Mouse (Mus musculus): ENCODE data around the gene Bloc1s1. TPM values are rescaled to one million over a fixed set of nuclear protein-coding genes. Genes with fewer than 3 reads are reported as not detected.

Gene Bloc1s1
- total and polyA plus RNA-seq, 3 experiments: 45.1 to 70.6 TPM; not detected in 1

- Histone ChIP-seq H3K27me3 (ENCODE audit: control insufficient read depth in 1 of 2, insufficient read depth in 2 of 2, low read length in 2 of 2) (peaks cover 2 to 8% of the 10 kb centered on the region in 2 experiments; a peak in 3 of 4 replicates), H3K36me3 (ENCODE audit: control insufficient read depth in 1 of 2, insufficient read depth in 2 of 2, low read length in 2 of 2) (no peaks in the 10 kb centered on the region), H3K9ac (ENCODE audit: control insufficient read depth, low read depth, low read length, poor library complexity, severe bottlenecking) (no peak overlapping the region), H3K27ac (ENCODE audit: control insufficient read depth, low read depth, low read length) (no peak overlapping the region), H3K79me2 (ENCODE audit: control insufficient read depth, insufficient read depth, low read length, poor library complexity) (no peaks in the 10 kb centered on the region), H3K4me3 (ENCODE audit: control insufficient read depth in 1 of 2, insufficient read depth in 1 of 2, low read depth in 2 of 2, low read length in 2 of 2) (no peak overlapping the region), H3K4me1 (ENCODE audit: control insufficient read depth in 1 of 2, insufficient read depth in 2 of 2, low read length in 2 of 2) (no peaks in the 10 kb centered on the region), H3K9me3 (replicated peaks; ENCODE audit: insufficient read depth, low read length) (no peaks in the 10 kb centered on the region)
- no peak for DNase-seq (ENCODE audit: low read depth, low spot score)
- TF ChIP-seq MAX (IDR thresholded peaks at IDR 0.05; ENCODE audit: low read length): no peak
- no peak for TF ChIP-seq ZKSCAN1 (IDR thresholded peaks at IDR 0.05; ENCODE audit: low read depth, low read length)
- TF ChIP-seq ZNF384 (IDR thresholded peaks at IDR 0.05; ENCODE audit: low read depth, low read length): no peak
- no peak for TF ChIP-seq BHLHE40 (IDR thresholded peaks at IDR 0.05; ENCODE audit: borderline replicate concordance, low read depth, low read length)
- TF ChIP-seq MAFK (IDR thresholded peaks at IDR 0.05; ENCODE audit: borderline replicate concordance, low read depth, low read length): no peak
- no peak for TF ChIP-seq CTCF (IDR thresholded peaks at IDR 0.05 in 2 of 3, conservative IDR thresholded peaks at IDR 0.05 in 1 of 3; ENCODE audit: control insufficient read depth in 1 of 3, insufficient read depth in 1 of 3, low read depth in 2 of 3, low read length in 3 of 3, poor library complexity in 1 of 3, severe bottlenecking in 1 of 3)
- TF ChIP-seq UBTF (IDR thresholded peaks at IDR 0.05; ENCODE audit: borderline replicate concordance, insufficient read depth, low read depth, low read length): no peak
- no peak for TF ChIP-seq NELFE (IDR thresholded peaks at IDR 0.05; ENCODE audit: low read depth, low read length)
- TF ChIP-seq MYC (IDR thresholded peaks at IDR 0.05; ENCODE audit: low read depth, low read length): no peak
- TF ChIP-seq TBP (IDR thresholded peaks at IDR 0.05; ENCODE audit: low read depth, low read length): no peak
- no peak for TF ChIP-seq POLR2AphosphoS2 (IDR thresholded peaks at IDR 0.05; ENCODE audit: low read length)
- no peak for TF ChIP-seq USF1 (IDR thresholded peaks at IDR 0.05; ENCODE audit: low read depth, low read length)
- no peak for TF ChIP-seq SMC3 (IDR thresholded peaks at IDR 0.05; ENCODE audit: low read depth, low read length)
- TF ChIP-seq CHD2 (IDR thresholded peaks at IDR 0.05; ENCODE audit: low read length): no peak
Observed at GRCm38 (mm10) chr10:128933976-128934721, 10.3 kb upstream of the Bloc1s1 start.

GRCm38 (mm10) chr10:128933574-128933973 is 9.7 kb upstream of the Bloc1s1 start, which contains the start of gene Itga7:
Itga7 (plus strand) TSS chr10:128933818.
- no peaks in the 10 kb centered on the region for H3K4me1 ChIP-seq (ENCODE audit: control insufficient read depth in 1 of 2, insufficient read depth in 2 of 2, low read length in 2 of 2)
- H3K79me2 ChIP-seq (ENCODE audit: control insufficient read depth, insufficient read depth, low read length, poor library complexity): no peaks in the 10 kb centered on the region
- H3K4me3 ChIP-seq (ENCODE audit: control insufficient read depth in 1 of 2, insufficient read depth in 1 of 2, low read depth in 2 of 2, low read length in 2 of 2): no peak within 1 kb of the TSS
- no peak for TF ChIP-seq MYC (IDR thresholded peaks at IDR 0.05; ENCODE audit: low read depth, low read length)
- no peak for TF ChIP-seq CTCF (IDR thresholded peaks at IDR 0.05 in 2 of 3, conservative IDR thresholded peaks at IDR 0.05 in 1 of 3; ENCODE audit: control insufficient read depth in 1 of 3, insufficient read depth in 1 of 3, low read depth in 2 of 3, low read length in 3 of 3, poor library complexity in 1 of 3, severe bottlenecking in 1 of 3)
- TF ChIP-seq BHLHE40 (IDR thresholded peaks at IDR 0.05; ENCODE audit: borderline replicate concordance, low read depth, low read length): no peak
- TF ChIP-seq RCOR1 (IDR thresholded peaks at IDR 0.05; ENCODE audit: low read depth, low read length): no peak
- TF ChIP-seq RAD21 (IDR thresholded peaks at IDR 0.05; ENCODE audit: low read depth, low read length): no peak
- TF ChIP-seq ELF1 (IDR thresholded peaks at IDR 0.05; ENCODE audit: low read depth, low read length): no peak
- TF ChIP-seq POLR2AphosphoS2 (IDR thresholded peaks at IDR 0.05; ENCODE audit: low read length): no peak
- TF ChIP-seq MAX (IDR thresholded peaks at IDR 0.05; ENCODE audit: low read length): no peak
- TF ChIP-seq POLR2AphosphoS5 (IDR thresholded peaks at IDR 0.05; ENCODE audit: borderline replicate concordance, low read depth, low read length): no peak
- no peak for TF ChIP-seq MYB (IDR thresholded peaks at IDR 0.05; ENCODE audit: low read depth, low read length)
- no peak for TF ChIP-seq MAFK (IDR thresholded peaks at IDR 0.05; ENCODE audit: borderline replicate concordance, low read depth, low read length)
- TF ChIP-seq UBTF (IDR thresholded peaks at IDR 0.05; ENCODE audit: borderline replicate concordance, insufficient read depth, low read depth, low read length): no peak
- TF ChIP-seq CHD1 (IDR thresholded peaks at IDR 0.05; ENCODE audit: low read depth, low read length): no peak
- no peaks in the 10 kb centered on the region for H3K9me3 ChIP-seq (replicated peaks; ENCODE audit: insufficient read depth, low read length)
- DNase-seq (ENCODE audit: low read depth, low spot score): no peak
- H3K9ac ChIP-seq (ENCODE audit: control insufficient read depth, low read depth, low read length, poor library complexity, severe bottlenecking): no peak within 1 kb of the TSS
- H3K27me3 ChIP-seq (ENCODE audit: control insufficient read depth in 1 of 2, insufficient read depth in 2 of 2, low read length in 2 of 2): peaks cover 2 to 9% of the 10 kb centered on the region in 2 experiments; a peak in 3 of 4 replicates
- H3K27ac ChIP-seq (ENCODE audit: control insufficient read depth, low read depth, low read length): no peak within 1 kb of the TSS
- no peaks in the 10 kb centered on the region for H3K36me3 ChIP-seq (ENCODE audit: control insufficient read depth in 1 of 2, insufficient read depth in 2 of 2, low read length in 2 of 2)
